Mouse (Mus musculus): ENCODE results near the gene Olfr1232.

Olfr1232 gene

DNA sequence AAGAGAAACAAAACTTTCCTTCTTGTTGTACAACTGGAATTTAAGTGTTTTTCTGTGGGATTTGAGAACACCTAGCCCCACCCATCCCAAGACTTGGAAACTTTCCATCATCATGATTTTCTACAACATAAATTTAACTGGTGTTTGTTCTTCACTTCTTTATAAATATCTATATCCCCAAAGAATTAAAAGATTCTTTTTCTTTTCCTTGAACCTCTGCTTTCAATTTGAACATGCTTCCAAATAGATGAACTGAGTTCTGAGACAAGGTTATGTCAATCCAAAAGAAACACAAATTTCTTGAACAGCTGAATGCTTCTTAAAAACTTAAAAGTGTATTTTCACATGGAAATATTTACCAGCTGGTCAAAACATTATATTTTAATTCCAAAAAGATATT, at the start of gene Olfr1232:
Gene Olfr1232 (minus strand): TSS at position 101 of the 400 bp plus-strand sequence.
- no peak for DNase-seq (ENCODE audit: low read depth, low spot score)

DNA sequence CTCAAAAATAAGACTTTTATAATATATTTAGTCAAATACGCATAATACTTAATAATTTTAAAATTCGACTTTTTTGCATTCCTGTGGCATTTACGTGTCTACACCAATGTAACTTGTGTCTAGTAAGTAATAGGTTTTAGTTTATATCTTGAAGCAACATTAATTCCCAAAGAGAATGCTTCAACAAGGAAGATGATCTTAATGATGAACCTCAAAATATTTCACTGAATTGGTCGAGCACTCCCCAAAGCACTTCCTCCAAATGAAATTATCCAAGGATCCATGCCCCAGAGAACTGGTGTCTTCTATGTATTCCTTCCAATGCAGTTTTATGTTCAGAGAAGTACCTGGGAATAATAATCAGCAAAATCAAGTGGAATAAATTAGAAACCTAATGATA, 35.3 kb upstream of the Olfr1232 start, which contains the start of gene Olfr1234:
Gene Olfr1234 (minus strand): TSS at position 101 of the 400 bp plus-strand sequence.
- no peak for DNase-seq (ENCODE audit: low read depth, low spot score)

DNA sequence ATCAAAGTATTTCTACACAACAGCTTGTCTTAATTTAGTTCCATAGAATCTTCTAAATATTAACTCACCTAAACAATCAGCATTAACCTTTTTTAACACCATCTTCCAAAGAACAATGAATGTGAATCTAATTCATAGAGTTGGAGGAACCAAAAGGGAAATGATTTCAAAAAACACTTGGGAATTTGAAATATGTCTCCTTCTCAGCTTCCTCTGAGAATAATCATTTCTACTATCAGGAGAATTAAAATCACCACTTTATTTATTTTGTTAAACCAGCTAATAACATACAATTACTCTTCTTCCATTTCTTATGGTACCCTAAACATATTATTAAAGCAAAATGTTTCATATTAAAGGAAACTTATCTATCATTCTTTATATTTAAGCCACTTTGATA, 12.8 kb upstream of the Olfr1232 start, which contains the start of gene Olfr1233:
Gene Olfr1233 (minus strand): TSS at position 101 of the 400 bp plus-strand sequence.
- no peak for DNase-seq (ENCODE audit: low read depth, low spot score)

DNA sequence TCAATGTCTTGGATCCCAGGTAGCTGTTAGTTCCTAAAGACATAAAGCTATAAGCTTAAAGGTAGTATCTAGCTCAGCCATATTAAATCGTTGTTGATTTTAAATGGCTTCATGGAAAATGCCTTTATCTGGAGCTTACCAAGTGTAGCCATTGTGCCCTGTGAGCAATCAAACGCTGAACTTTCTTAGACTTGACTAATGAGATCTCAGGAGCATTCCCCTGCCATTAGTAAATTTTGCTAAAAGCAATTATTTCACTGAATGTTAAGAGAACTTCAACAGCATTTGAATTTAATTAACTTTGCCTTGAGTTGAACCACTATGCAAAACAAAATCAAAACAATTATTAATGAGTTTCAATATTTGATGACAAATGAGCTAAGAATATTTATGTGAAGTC, 22.5 kb downstream of the Olfr1232 start, which contains the start of gene Olfr1231:
Gene Olfr1231 (minus strand): TSS at position 101 of the 400 bp plus-strand sequence.
- DNase-seq (ENCODE audit: low read depth, low spot score) = no peak

DNA sequence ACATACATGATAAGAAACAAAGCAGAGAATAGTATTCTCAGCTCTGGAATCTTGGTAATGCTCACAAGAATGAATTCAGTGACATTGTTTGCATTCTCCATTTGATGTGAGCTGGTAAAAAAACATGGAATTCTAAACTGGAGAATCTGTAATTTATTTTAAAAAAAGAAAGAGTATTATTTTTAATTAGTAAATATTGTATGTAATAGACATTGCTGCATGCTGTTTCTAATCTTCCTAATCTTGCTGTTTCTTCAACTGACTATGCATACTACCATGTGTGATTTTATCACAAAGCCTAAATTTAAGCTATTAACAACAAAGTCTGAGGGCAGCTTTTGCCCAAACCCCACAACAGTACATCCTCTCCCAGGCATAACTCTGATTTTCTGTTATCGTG, 32.3 kb downstream of the Olfr1232 start, which contains the start of gene Olfr1230:
Gene Olfr1230 (minus strand): TSS at position 101 of the 400 bp plus-strand sequence.
- DNase-seq (ENCODE audit: low read depth, low spot score) = no peak

DNA sequence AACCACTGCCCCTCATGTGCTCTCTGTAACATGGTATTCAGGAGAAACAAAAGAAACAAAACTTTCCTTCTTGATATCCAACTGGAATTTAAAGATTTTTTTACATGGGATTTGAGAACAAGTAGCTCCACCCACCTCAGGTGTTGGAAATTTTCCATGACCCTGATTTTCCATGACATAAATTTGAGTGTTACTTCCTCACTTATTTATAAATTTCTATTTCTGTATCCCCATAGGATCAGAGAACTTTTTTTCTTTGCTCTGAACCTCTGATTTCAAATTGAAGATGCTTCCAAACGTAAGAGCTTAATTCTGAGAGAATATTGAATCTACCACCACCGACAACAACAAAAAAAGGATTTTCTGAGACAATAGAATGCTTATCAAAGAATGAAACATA, 41.6 kb downstream of the Olfr1232 start, which contains the start of gene Olfr1229:
Gene Olfr1229 (minus strand): TSS at position 101 of the 400 bp plus-strand sequence.
- no peak for DNase-seq (ENCODE audit: low read depth, low spot score)
